Mouse (Mus musculus) megakaryocyte, embryonic 14.5 days (primary cell): ENCODE results near the gene Upf1.

Experiments used
- FLI1 ChIP-seq: IDR thresholded peaks from 2 replicates; pipeline ENCODE4 v1.6.1; 2012; ENCODE audit warnings: low read length, inconsistent platforms, mixed read lengths
- GATA1 ChIP-seq: IDR thresholded peaks from 3 replicates; pipeline ENCODE4 v1.6.1; 2012; ENCODE audit warnings: mixed read lengths, low read length, inconsistent platforms, borderline replicate concordance

DNA sequence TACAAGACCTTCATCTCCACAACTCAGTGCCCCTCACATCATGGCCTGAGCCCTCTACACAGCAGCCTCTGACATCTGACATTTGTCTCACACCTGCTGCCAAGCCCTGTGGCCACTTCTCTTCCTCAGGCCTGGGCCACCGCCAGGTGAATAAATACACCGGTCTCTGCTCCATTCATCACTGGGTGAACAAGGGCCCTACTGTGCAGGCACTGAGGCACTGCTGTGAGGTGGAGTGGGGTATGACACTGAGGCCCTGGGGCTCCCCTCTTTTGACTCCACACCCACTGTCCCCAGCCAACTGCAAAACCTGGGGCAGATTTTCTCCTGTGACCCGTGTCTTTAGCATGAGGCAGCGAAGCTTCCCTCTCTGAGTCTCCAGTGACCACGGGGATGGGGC lies 13.5 kb upstream of the Upf1 start:
- TF ChIP-seq GATA1, result no peak
- no peak for TF ChIP-seq FLI1
